Mouse (Mus musculus): ENCODE results near the gene Chst2. TPM values are rescaled to one million over a fixed set of nuclear protein-coding genes. Genes with fewer than 3 reads are reported as not detected.

The Chst2 gene
- polyA plus RNA-seq, 1 experiment from 2014 or later, result 26.7 TPM

DNA sequence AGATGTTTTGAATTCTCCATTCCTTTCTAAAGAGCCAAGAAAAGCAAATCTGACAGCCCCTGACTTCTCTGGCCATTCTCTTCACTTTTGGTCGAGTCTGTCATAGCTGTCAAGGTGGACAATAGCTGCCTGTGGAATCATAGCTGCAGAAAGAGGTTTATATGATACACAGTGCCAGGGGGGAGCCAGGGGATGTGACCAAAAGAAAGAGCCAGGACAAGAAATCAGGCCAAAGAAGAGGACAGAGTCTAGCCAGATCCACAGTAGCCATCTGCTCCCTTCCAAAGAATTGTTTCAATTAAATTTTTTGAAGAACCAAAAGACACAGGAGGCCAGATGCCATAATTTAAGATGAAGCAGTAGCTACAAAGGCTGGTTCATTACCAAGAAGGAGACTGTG is 30.6 kb downstream of the Chst2 start:
- no peaks in the 10 kb centered on the region for H3K36me3 ChIP-seq (ENCODE audit: control insufficient read depth, insufficient read depth, low read length)
- WGBS, result 46% methylated on average over 1 of the region's 1 CpGs
- no peaks in the 10 kb centered on the region for H3K27me3 ChIP-seq (ENCODE audit: control insufficient read depth, insufficient read depth, low read depth, low read length)
- no peak overlapping the region for H3K4me3 ChIP-seq (ENCODE audit: low read depth, low read length)
- no peak overlapping the region for H3K9ac ChIP-seq (ENCODE audit: low read depth, low read length)
- H3K9me3 ChIP-seq (replicated peaks; ENCODE audit: control insufficient read depth, low read length, poor library complexity, severe bottlenecking), result 0 out of 2 replicates have a peak, but pooled peaks cover 3% of the 10 kb centered on the region
- no peak overlapping the region for H3K4me2 ChIP-seq (ENCODE audit: low read length)
- H3K27ac ChIP-seq (ENCODE audit: low read length), result no peak overlapping the region
- no peak for ATAC-seq
- H3K4me1 ChIP-seq (ENCODE audit: control insufficient read depth, insufficient read depth, low read length), result no peaks in the 10 kb centered on the region

- WGBS, result 86% methylated on average over 8 of the region's 8 CpGs
- no peaks in the 10 kb centered on the region for H3K27me3 ChIP-seq (ENCODE audit: control insufficient read depth, insufficient read depth, low read depth, low read length)
- H3K9ac ChIP-seq (ENCODE audit: low read depth, low read length), result no peak overlapping the region
- H3K4me3 ChIP-seq (ENCODE audit: low read depth, low read length), result no peak overlapping the region
- no peaks in the 10 kb centered on the region for H3K36me3 ChIP-seq (ENCODE audit: control insufficient read depth, insufficient read depth, low read length)
- no peak for ATAC-seq
- H3K4me2 ChIP-seq (ENCODE audit: low read length), result no peak overlapping the region
- 0 out of 2 replicates have a peak, but pooled peaks cover 3% of the 10 kb centered on the region for H3K9me3 ChIP-seq (replicated peaks; ENCODE audit: control insufficient read depth, low read length, poor library complexity, severe bottlenecking)
- H3K4me1 ChIP-seq (ENCODE audit: control insufficient read depth, insufficient read depth, low read length), result no peaks in the 10 kb centered on the region
- H3K27ac ChIP-seq (ENCODE audit: low read length), result no peak overlapping the region
Measured at GRCm38 (mm10) chr9:95375336-95375735, 31.2 kb downstream of the Chst2 start.

- H3K4me2 ChIP-seq (ENCODE audit: low read length), result no peak overlapping the region
- H3K4me3 ChIP-seq (ENCODE audit: low read depth, low read length), result no peak overlapping the region
- no peak overlapping the region for H3K9ac ChIP-seq (ENCODE audit: low read depth, low read length)
- H3K9me3 ChIP-seq (replicated peaks; ENCODE audit: control insufficient read depth, low read length, poor library complexity, severe bottlenecking), result 0 out of 2 replicates have a peak, but pooled peaks cover 3% of the 10 kb centered on the region
- no peaks in the 10 kb centered on the region for H3K36me3 ChIP-seq (ENCODE audit: control insufficient read depth, insufficient read depth, low read length)
- H3K27me3 ChIP-seq (ENCODE audit: control insufficient read depth, insufficient read depth, low read depth, low read length), result no peaks in the 10 kb centered on the region
- no peak overlapping the region for H3K27ac ChIP-seq (ENCODE audit: low read length)
- WGBS, result 96% methylated on average over 1 of the region's 1 CpGs
- no peak for ATAC-seq
- H3K4me1 ChIP-seq (ENCODE audit: control insufficient read depth, insufficient read depth, low read length), result no peaks in the 10 kb centered on the region
Measured at GRCm38 (mm10) chr9:95373741-95374140, 32.8 kb downstream of the Chst2 start.

DNA sequence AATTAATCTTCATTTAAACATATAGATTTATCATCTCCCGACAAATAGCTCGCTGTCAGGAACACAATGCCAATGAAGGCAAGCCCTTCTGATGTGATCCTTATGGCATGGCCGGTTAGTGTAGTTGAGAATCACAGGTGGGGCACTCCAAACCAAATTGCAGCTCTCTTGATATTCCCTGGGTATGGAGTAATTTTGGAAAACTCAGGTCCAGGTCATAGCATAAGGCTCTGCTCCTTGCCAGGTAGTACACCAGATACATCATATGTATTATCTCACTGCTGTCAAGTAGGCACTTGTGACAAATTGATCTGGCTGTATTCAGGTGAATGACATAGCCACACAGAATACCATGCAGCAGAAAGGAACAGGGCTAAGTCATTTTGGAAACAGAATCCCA is 40.6 kb downstream of the Chst2 start:
- H3K9ac ChIP-seq (ENCODE audit: low read depth, low read length), result no peak overlapping the region
- no peaks in the 10 kb centered on the region for H3K27me3 ChIP-seq (ENCODE audit: control insufficient read depth, insufficient read depth, low read depth, low read length)
- no peak overlapping the region for H3K4me3 ChIP-seq (ENCODE audit: low read depth, low read length)
- 97% methylated on average over 3 of the region's 3 CpGs for WGBS
- H3K27ac ChIP-seq (ENCODE audit: low read length), result no peak overlapping the region
- no peaks in the 10 kb centered on the region for H3K4me1 ChIP-seq (ENCODE audit: control insufficient read depth, insufficient read depth, low read length)
- ATAC-seq, result no peak
- no peak overlapping the region for H3K4me2 ChIP-seq (ENCODE audit: low read length)
- no peaks in the 10 kb centered on the region for H3K9me3 ChIP-seq (replicated peaks; ENCODE audit: control insufficient read depth, low read length, poor library complexity, severe bottlenecking)
- no peaks in the 10 kb centered on the region for H3K36me3 ChIP-seq (ENCODE audit: control insufficient read depth, insufficient read depth, low read length)

DNA sequence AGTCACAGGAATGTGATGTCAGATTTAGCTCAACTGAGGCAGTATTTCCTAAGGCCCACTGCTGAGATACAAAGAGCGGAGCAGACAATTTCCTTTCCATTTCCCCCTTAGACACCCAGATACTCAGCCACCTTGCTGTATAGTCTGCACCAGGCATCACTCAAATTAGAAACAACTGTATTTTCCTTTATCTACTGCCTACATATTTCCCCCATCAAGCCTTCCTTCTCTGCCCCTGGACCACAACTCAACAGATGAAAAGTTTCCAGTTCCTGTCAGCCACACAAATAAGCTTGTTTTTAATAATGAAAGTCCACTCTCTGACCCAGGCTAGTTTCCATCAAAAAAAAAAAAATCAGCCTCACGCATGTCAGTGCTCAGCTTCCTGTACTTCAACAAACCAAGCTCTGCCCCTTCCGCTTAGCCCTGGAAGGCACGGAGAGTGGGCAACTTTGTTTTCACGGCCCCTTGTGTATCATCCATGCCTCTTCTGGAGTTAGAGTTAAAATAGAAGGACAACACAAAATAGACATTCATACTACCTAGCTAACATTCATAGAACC is 52.6 kb downstream of the Chst2 start:
- ATAC-seq, result no peak
- no peaks in the 10 kb centered on the region for H3K36me3 ChIP-seq (ENCODE audit: control insufficient read depth, insufficient read depth, low read length)
- H3K27ac ChIP-seq (ENCODE audit: low read length), result no peak overlapping the region
- H3K27me3 ChIP-seq (ENCODE audit: control insufficient read depth, insufficient read depth, low read depth, low read length), result no peaks in the 10 kb centered on the region
- no peak overlapping the region for H3K9ac ChIP-seq (ENCODE audit: low read depth, low read length)
- WGBS, result 93% methylated on average over 5 of the region's 5 CpGs
- no peak overlapping the region for H3K4me3 ChIP-seq (ENCODE audit: low read depth, low read length)
- no peaks in the 10 kb centered on the region for H3K9me3 ChIP-seq (replicated peaks; ENCODE audit: control insufficient read depth, low read length, poor library complexity, severe bottlenecking)
- no peak overlapping the region for H3K4me2 ChIP-seq (ENCODE audit: low read length)
- no peaks in the 10 kb centered on the region for H3K4me1 ChIP-seq (ENCODE audit: control insufficient read depth, insufficient read depth, low read length)

DNA sequence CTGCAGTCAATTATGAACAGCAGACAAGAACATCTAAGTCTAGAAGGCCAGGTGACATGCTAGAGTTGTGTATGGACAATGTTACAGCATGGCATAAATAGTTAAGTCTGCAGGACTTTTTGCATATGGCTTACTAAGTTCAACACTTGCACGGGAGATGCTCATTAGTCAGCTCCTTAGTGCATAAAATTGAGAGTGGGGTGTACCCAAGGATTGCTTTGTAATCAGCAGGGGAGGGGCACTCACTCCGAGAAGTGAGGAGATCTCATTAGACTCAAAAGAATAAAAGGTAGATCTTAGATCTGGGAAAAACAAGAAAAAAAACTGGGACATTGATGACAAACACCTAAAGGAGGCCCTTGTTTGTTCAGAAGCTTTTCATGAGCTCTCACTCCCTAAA is 54.6 kb downstream of the Chst2 start:
- no peaks in the 10 kb centered on the region for H3K9me3 ChIP-seq (replicated peaks; ENCODE audit: control insufficient read depth, low read length, poor library complexity, severe bottlenecking)
- H3K36me3 ChIP-seq (ENCODE audit: control insufficient read depth, insufficient read depth, low read length), result no peaks in the 10 kb centered on the region
- no peak overlapping the region for H3K4me3 ChIP-seq (ENCODE audit: low read depth, low read length)
- H3K4me2 ChIP-seq (ENCODE audit: low read length), result no peak overlapping the region
- no peak overlapping the region for H3K27ac ChIP-seq (ENCODE audit: low read length)
- H3K9ac ChIP-seq (ENCODE audit: low read depth, low read length), result no peak overlapping the region
- H3K4me1 ChIP-seq (ENCODE audit: control insufficient read depth, insufficient read depth, low read length), result no peaks in the 10 kb centered on the region
- 44% methylated on average over 2 of the region's 2 CpGs for WGBS
- no peaks in the 10 kb centered on the region for H3K27me3 ChIP-seq (ENCODE audit: control insufficient read depth, insufficient read depth, low read depth, low read length)
- no peak for ATAC-seq

DNA sequence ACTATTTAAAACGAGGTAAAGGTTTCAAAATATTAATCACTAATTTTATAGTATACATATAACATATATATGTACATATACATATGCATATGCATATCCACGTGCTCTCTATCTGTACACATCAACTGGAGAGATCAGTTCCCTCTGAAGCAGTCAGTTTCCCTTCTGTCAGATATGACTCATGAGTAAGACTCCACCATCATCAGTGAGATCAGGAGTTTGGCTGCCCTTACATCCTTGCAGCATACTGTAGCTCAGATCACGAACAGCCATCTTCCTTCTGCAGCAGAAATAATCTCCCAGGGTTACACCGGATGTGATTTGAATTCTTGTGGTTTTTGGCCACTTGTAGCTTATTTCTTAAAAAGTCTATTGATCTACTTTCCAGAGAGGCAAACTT is 56.0 kb downstream of the Chst2 start:
- no peak overlapping the region for H3K4me3 ChIP-seq (ENCODE audit: low read depth, low read length)
- H3K27me3 ChIP-seq (ENCODE audit: control insufficient read depth, insufficient read depth, low read depth, low read length), result no peaks in the 10 kb centered on the region
- H3K4me2 ChIP-seq (ENCODE audit: low read length), result no peak overlapping the region
- H3K27ac ChIP-seq (ENCODE audit: low read length), result no peak overlapping the region
- no peaks in the 10 kb centered on the region for H3K36me3 ChIP-seq (ENCODE audit: control insufficient read depth, insufficient read depth, low read length)
- H3K9ac ChIP-seq (ENCODE audit: low read depth, low read length), result no peak overlapping the region
- WGBS, result 81% methylated on average over 4 of the region's 4 CpGs
- no peak for ATAC-seq
- no peaks in the 10 kb centered on the region for H3K4me1 ChIP-seq (ENCODE audit: control insufficient read depth, insufficient read depth, low read length)
- H3K9me3 ChIP-seq (replicated peaks; ENCODE audit: control insufficient read depth, low read length, poor library complexity, severe bottlenecking), result no peaks in the 10 kb centered on the region

Other genes starting within 250 kb of the Chst2 start
- gene U2surp, start 105.3 kb upstream of the Chst2 start, polyA plus RNA-seq (2015; fragmentation: Nextera tagmentation; extraction: Ambion mirVana), result 117 and 131 TPM in 2 replicates
- 5.5 and 5.7 TPM in 2 replicates for gene Paqr9, start 152.9 kb upstream of the Chst2 start, polyA plus RNA-seq (2015; fragmentation: Nextera tagmentation; extraction: Ambion mirVana)
- 1.7 and 2.3 TPM in 2 replicates for gene Pcolce2, start 230.9 kb upstream of the Chst2 start, polyA plus RNA-seq (2015; fragmentation: Nextera tagmentation; extraction: Ambion mirVana)

All from midbrain, embryonic 16.5 days (tissue).